Mouse (Mus musculus): ENCODE results near the gene Ncor2.
"Not testable (repeated sequence)": the region's sequence is repeated elsewhere in the genome, so short reads cannot be mapped to it uniquely, and the experiment has no call there.

Ncor2 gene

DNA sequence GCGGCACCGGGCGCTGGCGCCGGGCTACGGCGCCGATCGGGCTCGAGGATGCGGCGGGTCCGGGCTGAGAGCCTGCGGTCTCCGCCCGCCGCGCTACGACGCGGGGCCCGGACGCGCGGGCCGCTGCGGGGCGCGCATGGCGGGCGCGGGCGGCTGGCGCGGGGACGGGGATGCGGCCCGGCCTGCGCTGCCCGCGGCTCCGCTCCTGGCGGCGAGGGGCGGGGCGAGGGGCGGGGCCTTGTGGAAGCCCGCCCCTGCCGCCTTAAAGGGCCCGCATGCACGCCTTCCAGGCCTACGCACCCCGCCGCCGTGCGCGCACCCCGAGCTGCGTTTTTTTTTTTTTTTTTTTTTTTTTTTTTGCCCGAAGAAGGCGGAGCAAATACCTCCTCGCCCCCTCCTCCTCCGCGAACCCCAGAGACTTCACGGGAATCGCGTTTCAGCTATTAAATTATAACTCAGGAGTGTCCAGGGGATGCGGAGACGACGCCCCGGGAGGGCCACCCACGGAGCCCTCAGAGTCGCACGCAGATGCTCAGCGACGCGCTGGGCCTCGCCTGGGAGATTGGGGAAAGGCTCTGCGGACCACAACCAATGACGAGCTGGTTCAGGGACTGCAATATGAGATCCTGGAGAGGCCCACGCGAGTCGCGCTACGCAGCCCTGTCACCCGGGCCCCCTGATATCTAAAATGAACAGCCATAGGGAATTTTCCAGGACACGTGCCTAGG is at the start of gene Ncor2:
Gene Ncor2, minus strand, starts transcription at position 213 of the 728 bp plus-strand sequence.
- peak; percentile 42 to 73 for DNase-seq (ENCODE audit: low spot score in 2 of 2)

- no peak for DNase-seq (ENCODE audit: low spot score in 2 of 2)
These were observed 48.7 kb upstream of the Ncor2 start for GRCm38 (mm10) chr5:125227699-125228098.

DNA sequence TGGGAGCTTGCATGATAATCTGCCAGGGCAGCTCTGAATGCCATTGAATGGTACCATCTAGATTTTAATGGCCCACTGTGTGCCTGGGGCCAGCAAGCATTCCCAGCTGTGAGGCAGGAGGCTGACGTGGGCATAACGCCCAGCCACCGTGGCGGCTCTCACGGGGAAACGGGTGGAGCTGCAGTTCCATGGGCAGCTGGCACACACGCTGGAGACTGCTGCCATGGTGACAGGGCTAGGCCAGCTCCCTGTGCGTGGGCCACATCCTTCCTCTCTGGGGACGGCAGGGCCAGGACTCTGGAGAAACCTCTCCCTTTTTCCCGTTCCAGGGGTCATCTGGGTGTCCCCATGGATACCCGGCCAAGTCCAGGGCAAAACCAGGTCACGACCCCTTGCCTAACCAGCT is 47.2 kb upstream of the Ncor2 start:
- no peak for DNase-seq (ENCODE audit: low spot score in 2 of 2)

- no peak for DNase-seq (ENCODE audit: low spot score in 2 of 2)
These were observed 45.9 kb upstream of the Ncor2 start for GRCm38 (mm10) chr5:125224925-125225324.

DNA sequence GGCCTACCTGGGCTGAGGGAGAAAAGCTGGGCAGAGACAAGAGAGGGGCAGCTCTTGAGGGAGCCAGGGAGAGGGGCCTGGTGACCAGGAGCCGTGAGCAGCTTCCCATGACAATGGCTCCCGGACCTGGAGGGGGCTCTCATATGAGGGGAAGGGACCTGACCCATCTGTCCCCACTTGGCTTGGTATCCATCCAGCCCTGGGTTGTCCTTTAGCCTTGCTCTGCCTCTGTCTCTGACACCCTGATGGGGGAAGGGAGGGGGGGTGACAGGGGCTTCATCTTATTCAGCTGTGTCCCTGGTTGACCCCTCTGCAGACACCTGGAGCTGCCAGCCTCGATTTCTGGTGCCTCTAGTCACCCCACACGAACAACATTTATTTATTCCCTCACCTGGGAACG is 44.9 kb upstream of the Ncor2 start:
- no peak for DNase-seq (ENCODE audit: low spot score in 2 of 2)

DNA sequence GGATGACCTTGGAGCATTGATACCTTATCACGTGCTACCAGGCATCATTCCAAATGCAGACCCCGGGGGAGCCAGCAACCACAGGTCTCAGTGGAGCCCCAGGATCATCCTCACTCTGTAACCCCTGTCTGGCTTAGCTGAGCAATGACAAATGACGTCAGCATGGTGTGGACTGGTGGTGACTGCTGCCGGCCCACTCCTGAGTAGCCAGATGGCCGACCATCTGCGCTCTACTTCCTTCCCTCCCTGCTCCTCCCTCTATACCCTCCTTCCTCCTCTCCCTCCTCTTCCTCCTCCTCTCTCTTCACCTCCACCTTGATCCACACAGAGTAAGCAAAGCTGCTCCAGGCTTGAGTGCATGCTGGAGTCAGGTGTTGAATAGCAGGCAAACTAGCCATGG is 43.7 kb upstream of the Ncor2 start:
- DNase-seq (ENCODE audit: low spot score in 2 of 2) = no peak

GRCm38 (mm10) chr5:125221868-125222267 is 42.8 kb upstream of the Ncor2 start:
- no peak for DNase-seq (ENCODE audit: low spot score in 2 of 2)

DNA sequence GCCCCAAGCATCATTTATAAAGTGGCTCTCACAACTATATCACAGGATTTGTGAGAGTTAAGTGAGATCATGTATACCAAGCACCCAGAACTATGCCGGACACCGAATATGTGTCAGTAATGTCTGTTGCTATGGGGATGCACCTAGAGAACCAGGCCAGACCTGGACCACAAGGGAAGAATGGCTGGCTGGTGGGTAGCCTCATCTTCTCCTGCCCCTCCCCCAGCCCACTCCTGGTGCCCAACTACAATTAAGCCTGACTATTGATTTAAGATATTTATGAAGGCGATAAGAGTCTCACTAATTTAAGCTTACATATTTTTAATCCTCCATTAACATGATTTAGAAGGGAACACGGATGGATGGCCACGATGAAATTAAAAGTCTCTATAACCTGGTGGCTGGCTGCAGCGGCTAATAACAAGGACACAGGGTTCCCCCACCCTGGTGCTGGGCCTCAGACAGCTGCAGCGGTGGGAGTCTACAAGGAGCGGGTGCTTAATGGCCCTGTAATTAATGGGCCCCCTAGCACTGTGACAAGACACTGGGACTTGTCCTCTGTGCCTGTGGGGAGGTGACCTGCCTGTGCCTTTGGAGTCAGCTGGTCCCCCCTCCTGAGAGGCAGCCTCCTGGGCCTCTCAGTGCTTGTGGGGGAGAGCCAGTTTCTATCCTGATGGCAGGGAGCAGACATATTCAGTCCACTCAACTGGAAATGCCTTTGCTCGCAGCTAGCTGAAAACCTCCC is 38.6 kb upstream of the Ncor2 start:
- DNase-seq (ENCODE audit: low spot score in 2 of 2) = no peak

DNA sequence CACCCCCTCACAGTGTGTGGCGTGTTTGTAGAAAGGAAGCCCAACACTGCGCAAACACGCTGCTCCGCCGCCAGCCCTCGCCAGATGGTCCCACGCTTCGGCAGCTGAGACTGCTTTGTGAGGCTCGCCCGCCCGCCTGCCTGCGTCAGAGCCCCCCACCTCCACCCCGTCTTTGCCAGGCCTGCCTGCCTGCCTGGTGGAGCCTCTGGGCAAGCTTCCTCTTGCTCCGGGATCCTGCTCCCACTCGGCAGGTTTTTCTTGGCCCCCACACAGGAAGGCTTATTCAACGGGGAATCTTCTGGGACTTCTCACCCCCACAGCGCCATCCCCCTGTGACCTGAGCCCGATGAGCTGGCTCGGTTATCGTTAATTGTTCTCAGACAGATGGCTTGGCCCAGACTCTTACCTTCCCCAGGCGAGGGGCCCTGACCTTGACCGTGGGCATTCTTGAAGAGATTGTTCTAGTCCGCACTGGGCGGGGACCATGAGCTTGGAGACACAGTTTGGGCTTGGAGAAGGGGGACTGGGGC is 37.0 kb upstream of the Ncor2 start:
- peak in 1 of 2 experiments; percentile 14 for DNase-seq (ENCODE audit: low spot score in 2 of 2)

GRCm38 (mm10) chr5:125215346-125215929 is 36.4 kb upstream of the Ncor2 start:
- no peak for DNase-seq (ENCODE audit: low spot score in 2 of 2)

DNA sequence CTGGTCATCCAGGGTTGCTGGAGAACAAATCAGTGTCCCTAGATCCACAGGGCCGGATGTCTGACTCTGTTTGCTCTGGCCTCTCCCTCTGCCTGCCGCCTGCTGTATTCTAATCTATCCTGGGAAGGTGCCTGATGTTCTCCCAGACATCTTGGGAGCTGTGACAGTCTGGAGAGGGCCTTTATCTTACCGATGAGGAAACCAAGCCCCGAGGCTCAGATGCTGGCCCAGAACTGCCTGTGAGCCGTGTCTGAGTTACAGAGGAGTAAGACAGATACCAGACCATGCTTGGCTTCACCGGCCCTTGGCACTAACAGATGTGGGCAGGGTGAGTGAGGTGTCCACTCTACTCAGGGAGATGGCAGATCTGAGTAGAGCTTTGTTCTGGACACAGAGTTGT is 35.0 kb upstream of the Ncor2 start:
- DNase-seq (ENCODE audit: low spot score in 2 of 2) = no peak

GRCm38 (mm10) chr5:125204910-125205309 is 25.9 kb upstream of the Ncor2 start:
- DNase-seq (ENCODE audit: low spot score in 2 of 2) = not testable (repeated sequence)

GRCm38 (mm10) chr5:125204199-125204815 is 25.3 kb upstream of the Ncor2 start:
- DNase-seq (ENCODE audit: low spot score in 2 of 2) = no peak

DNA sequence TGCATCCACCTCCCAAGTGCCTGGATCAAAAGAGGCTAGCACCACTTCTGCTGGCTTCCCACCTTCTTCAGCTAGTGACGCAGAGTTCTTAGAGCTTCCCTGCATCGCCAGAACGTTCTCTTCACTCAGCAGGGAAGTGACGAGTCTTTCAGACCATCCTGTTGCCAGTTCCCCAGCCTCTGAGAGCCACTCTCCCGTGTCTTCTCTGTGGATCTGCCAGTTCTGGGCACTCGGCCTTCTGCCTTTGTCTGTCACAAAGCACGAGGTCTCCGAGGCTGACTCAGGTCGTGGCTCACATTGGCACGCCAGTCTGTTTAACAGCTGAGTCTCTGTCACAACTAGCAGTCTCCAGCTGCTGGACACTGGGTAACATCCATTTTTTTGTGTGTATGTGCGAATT is 24.7 kb upstream of the Ncor2 start:
- no peak for DNase-seq (ENCODE audit: low spot score in 2 of 2)

DNA sequence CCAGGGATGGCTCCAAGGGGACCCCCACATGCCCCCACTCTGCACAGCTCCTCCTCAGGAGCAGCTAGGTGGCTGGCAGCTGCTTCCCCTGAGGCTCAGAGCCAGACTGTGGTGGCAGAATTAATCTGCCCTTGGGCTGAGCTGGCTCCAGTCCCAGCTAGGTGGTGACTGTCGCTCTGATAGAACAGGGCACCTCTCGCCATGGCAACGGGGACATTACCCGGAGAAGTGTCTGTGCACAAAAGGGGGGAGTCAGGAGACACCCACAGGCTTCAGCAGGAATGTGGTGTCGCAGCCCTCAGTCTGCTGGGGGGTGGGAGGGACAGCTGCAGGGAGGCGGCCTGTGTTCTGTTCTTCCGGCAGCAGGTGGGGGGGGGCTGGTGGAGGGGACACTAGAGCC is 24.1 kb upstream of the Ncor2 start:
- DNase-seq (ENCODE audit: low spot score in 2 of 2) = no peak

GRCm38 (mm10) chr5:125202100-125202499 is 23.1 kb upstream of the Ncor2 start:
- no peak for DNase-seq (ENCODE audit: low spot score in 2 of 2)

DNA sequence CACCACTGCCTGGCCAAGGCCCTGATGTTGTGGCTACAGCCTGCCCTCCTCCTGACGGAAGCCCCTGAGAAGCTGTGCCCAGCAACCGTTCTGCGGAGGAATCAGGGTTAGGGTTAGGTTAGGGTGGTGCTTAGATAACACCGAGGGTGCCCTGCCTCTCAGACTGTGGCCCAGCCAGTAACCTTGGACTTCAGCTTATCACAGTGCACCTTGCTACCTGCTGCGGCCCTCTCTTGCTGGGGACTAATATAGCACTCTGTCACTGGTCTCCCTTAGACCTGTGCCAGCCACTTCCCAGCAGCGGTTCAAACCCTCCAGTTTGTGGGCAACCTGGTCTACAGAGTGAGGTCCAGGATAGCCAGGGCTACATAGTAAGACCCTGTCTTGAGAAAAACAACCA is 20.1 kb upstream of the Ncor2 start:
- no peak for DNase-seq (ENCODE audit: low spot score in 2 of 2)

GRCm38 (mm10) chr5:125197325-125197724 is 18.3 kb upstream of the Ncor2 start:
- not testable (repeated sequence) for DNase-seq (ENCODE audit: low spot score in 2 of 2)

DNA sequence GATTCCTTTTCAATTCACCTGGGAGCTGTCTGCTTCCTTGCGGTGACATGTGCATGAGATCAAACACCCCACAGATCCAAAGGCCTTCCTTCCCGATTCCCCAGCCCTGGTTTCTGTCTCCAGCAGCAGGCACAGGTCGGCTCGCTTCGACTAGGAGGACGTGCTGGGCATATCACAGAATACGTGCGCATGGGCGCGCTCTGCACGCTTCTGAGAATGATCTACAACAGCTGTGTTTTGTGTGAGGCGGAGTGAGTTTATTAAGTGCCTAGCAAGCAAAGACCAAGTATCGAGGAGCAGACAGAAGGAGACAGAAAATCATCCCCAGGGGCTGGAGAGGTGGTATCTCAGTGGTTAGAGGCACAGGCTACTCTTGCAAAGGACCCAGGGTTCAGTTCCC is 17.0 kb upstream of the Ncor2 start:
- no peak for DNase-seq (ENCODE audit: low spot score in 2 of 2)

- DNase-seq (ENCODE audit: low spot score in 2 of 2) = no peak
These were observed 16.1 kb upstream of the Ncor2 start for GRCm38 (mm10) chr5:125195142-125195541.

DNA sequence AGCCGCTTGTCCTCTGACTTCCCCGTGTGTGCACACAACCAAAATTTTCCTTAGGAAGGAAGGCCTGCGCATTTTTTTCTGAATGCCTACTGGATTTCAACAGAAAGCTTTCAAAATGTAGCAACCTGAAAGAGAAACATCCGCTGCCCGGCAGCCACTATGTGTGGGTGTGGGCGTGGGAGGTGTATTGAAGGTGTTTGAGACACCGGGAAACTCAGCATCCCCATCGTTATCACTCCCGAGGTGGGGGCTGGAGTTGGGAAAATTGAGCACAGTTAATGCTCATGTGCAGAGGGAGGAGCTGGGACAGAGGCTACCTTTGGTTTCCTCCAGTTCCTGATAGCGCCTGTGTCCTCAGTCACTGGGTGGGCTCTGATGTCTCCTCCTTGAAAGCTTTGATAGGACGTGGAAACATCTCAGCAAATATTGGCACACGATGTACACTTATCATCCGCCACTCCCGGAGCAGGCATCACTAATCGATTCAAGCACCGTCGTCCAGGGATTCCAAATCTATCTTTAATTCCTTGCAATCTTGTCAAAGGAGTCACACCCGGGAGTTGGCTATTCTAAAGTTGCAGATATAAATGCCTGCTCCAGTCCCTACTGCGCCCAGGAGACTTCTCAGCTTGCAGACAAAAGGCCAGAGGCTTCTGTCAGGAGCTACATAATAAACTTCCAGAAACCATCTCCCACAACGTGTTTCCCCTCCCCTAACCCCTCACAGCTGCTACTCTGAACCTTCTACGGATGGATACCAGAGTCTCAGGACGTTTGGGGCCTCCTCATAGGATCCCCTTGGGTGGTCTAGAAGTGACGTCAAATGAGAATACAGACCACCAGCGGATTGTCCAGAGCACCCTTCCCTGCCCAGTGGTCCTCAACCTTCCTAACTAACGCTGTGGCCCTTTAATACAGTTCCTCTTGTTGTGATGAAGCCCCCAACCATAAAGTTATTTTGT is 14.7 kb upstream of the Ncor2 start:
- DNase-seq (ENCODE audit: low spot score in 2 of 2) = no peak

Data from natural killer cell, adult 2 months (primary cell).